Mouse (Mus musculus): Measurements from ENCODE around the gene Ganab. TPM values are rescaled to one million over a fixed set of nuclear protein-coding genes. Genes with fewer than 3 reads are reported as not detected.

The Ganab gene
- polyA plus RNA-seq, 1 experiment from 2014 or later, result 50.8 TPM

DNA sequence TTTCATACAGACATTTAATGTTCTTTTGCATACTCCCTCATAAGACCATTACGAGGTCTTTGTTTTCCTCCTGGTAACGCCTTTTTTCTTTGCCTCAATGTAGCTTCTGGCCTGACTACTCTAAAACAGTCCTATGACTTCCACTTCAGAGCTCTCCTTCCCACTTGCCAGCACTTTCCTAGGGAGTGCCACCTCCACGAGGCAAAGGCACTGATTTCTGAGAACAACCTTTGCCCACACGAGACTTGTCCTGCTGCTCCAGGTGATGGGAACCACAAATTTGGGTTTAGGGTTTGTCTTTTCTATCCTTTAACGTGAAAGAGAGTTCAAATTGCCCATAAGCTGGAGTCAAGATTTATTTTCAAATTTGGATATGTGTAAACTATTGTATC is 68.3 kb downstream of the Ganab start:
- Histone ChIP-seq H3K9ac (ENCODE audit: low read depth, low read length) (peak overlapping the region; percentile 76), H3K9me3 (replicated peaks; ENCODE audit: control insufficient read depth, low read length) (no peaks in the 10 kb centered on the region), H3K27ac (ENCODE audit: low read length) (peak overlapping the region; percentile 92), H3K27me3 (ENCODE audit: control insufficient read depth, insufficient read depth, low read depth, low read length) (no peaks in the 10 kb centered on the region), H3K4me3 (ENCODE audit: low read depth, low read length) (peak overlapping the region; percentile 71), H3K4me2 (ENCODE audit: low read depth, low read length) (peak overlapping the region; percentile 69), H3K36me3 (ENCODE audit: control insufficient read depth, insufficient read depth) (peaks cover 55% of the 10 kb centered on the region), H3K4me1 (ENCODE audit: control insufficient read depth, low read depth, low read length) (peaks cover 18% of the 10 kb centered on the region)
- no peak for ATAC-seq (ENCODE audit: low read depth)
- WGBS (ENCODE audit: insufficient replicate concordance), result 39% methylated on average over 5 of the region's 5 CpGs

Small RNA genes lying within 50 kb of the gene (microRNA-seq; reads per million reads assigned to microRNA genes)
- gene Mir5136, result not detected

Other genes starting within 250 kb of the Ganab start
- 0.02 TPM in 1 of 2 replicates, not detected in the other for gene Chrm1, start 234.3 kb upstream of the Ganab start, polyA plus RNA-seq (2015; fragmentation: Nextera tagmentation; extraction: Ambion mirVana)
- gene Slc3a2, start 174.7 kb upstream of the Ganab start, polyA plus RNA-seq (2015; fragmentation: Nextera tagmentation; extraction: Ambion mirVana), result 133 and 137 TPM in 2 replicates
- gene Wdr74, start 162.2 kb upstream of the Ganab start, polyA plus RNA-seq (2015; fragmentation: Nextera tagmentation; extraction: Ambion mirVana), result 40.0 and 48.3 TPM in 2 replicates
- gene 1700092M07Rik, start 157.4 kb upstream of the Ganab start, polyA plus RNA-seq (2015; fragmentation: Nextera tagmentation; extraction: Ambion mirVana), result 0.45 and 0.63 TPM in 2 replicates
- gene Stx5a, start 156.7 kb upstream of the Ganab start, polyA plus RNA-seq (2015; fragmentation: Nextera tagmentation; extraction: Ambion mirVana), result 57.8 and 59.8 TPM in 2 replicates
- 77.8 and 87.7 TPM in 2 replicates for gene Nxf1, start 141.0 kb upstream of the Ganab start, polyA plus RNA-seq (2015; fragmentation: Nextera tagmentation; extraction: Ambion mirVana)
- 48.1 and 50.9 TPM in 2 replicates for gene Tmem223, start 127.1 kb upstream of the Ganab start, polyA plus RNA-seq (2015; fragmentation: Nextera tagmentation; extraction: Ambion mirVana)
- gene Tmem179b, start 123.6 kb upstream of the Ganab start, polyA plus RNA-seq (2015; fragmentation: Nextera tagmentation; extraction: Ambion mirVana), result 90.9 and 93.7 TPM in 2 replicates
- 10.0 and 11.0 TPM in 2 replicates for gene Taf6l, start 111.7 kb upstream of the Ganab start, polyA plus RNA-seq (2015; fragmentation: Nextera tagmentation; extraction: Ambion mirVana)
- gene Polr2g, start 99.5 kb upstream of the Ganab start, polyA plus RNA-seq (2015; fragmentation: Nextera tagmentation; extraction: Ambion mirVana), result 56.4 and 64.8 TPM in 2 replicates
- gene Zbtb3, start 95.5 kb upstream of the Ganab start, polyA plus RNA-seq (2015; fragmentation: Nextera tagmentation; extraction: Ambion mirVana), result 1.0 and 1.5 TPM in 2 replicates
- 21.6 and 22.9 TPM in 2 replicates for gene Ttc9c, start 78.7 kb upstream of the Ganab start, polyA plus RNA-seq (2015; fragmentation: Nextera tagmentation; extraction: Ambion mirVana)
- gene Hnrnpul2, start 78.1 kb upstream of the Ganab start, polyA plus RNA-seq (2015; fragmentation: Nextera tagmentation; extraction: Ambion mirVana), result 1.8 and 2.1 TPM in 2 replicates
- not detected in 2 replicates for gene AC129217.1, start 68.3 kb upstream of the Ganab start, polyA plus RNA-seq (2015; fragmentation: Nextera tagmentation; extraction: Ambion mirVana)
- 27.1 and 29.3 TPM in 2 replicates for gene Bscl2, start 60.6 kb upstream of the Ganab start, polyA plus RNA-seq (2015; fragmentation: Nextera tagmentation; extraction: Ambion mirVana)
- gene Gng3, start 58.9 kb upstream of the Ganab start, polyA plus RNA-seq (2015; fragmentation: Nextera tagmentation; extraction: Ambion mirVana), result 0.22 and 0.51 TPM in 2 replicates
- 0.06 and 0.35 TPM in 2 replicates for gene Lrrn4cl, start 47.3 kb upstream of the Ganab start, polyA plus RNA-seq (2015; fragmentation: Nextera tagmentation; extraction: Ambion mirVana)
- gene Ubxn1, start 26.6 kb upstream of the Ganab start, polyA plus RNA-seq (2015; fragmentation: Nextera tagmentation; extraction: Ambion mirVana), result 90.5 and 92.7 TPM in 2 replicates
- 27.9 and 29.6 TPM in 2 replicates for gene Uqcc3, start 17.1 kb upstream of the Ganab start, polyA plus RNA-seq (2015; fragmentation: Nextera tagmentation; extraction: Ambion mirVana)
- gene Lbhd1, start 14.3 kb upstream of the Ganab start, polyA plus RNA-seq (2015; fragmentation: Nextera tagmentation; extraction: Ambion mirVana), result 29.6 and 41.8 TPM in 2 replicates
- gene Gm49403, start 14.1 kb upstream of the Ganab start, polyA plus RNA-seq (2015; fragmentation: Nextera tagmentation; extraction: Ambion mirVana), result not detected in 2 replicates
- 38.6 and 43.2 TPM in 2 replicates for gene 1810009A15Rik, start 9.2 kb upstream of the Ganab start, polyA plus RNA-seq (2015; fragmentation: Nextera tagmentation; extraction: Ambion mirVana)
- not detected in 2 replicates for gene Gm49416, start 9.1 kb upstream of the Ganab start, polyA plus RNA-seq (2015; fragmentation: Nextera tagmentation; extraction: Ambion mirVana)
- gene Ints5, start 5.1 kb upstream of the Ganab start, polyA plus RNA-seq (2015; fragmentation: Nextera tagmentation; extraction: Ambion mirVana), result 18.3 and 21.1 TPM in 2 replicates
- 19.8 and 20.5 TPM in 2 replicates for gene B3gat3, start 22.3 kb downstream of the Ganab start, polyA plus RNA-seq (2015; fragmentation: Nextera tagmentation; extraction: Ambion mirVana)
- gene Rom1, start 31.3 kb downstream of the Ganab start, polyA plus RNA-seq (2015; fragmentation: Nextera tagmentation; extraction: Ambion mirVana), result 2.4 and 2.6 TPM in 2 replicates
- 11.4 and 12.8 TPM in 2 replicates for gene Eml3, start 31.5 kb downstream of the Ganab start, polyA plus RNA-seq (2015; fragmentation: Nextera tagmentation; extraction: Ambion mirVana)
- 73.9 and 82.3 TPM in 2 replicates for gene Mta2, start 43.8 kb downstream of the Ganab start, polyA plus RNA-seq (2015; fragmentation: Nextera tagmentation; extraction: Ambion mirVana)
- gene Tut1, start 55.8 kb downstream of the Ganab start, polyA plus RNA-seq (2015; fragmentation: Nextera tagmentation; extraction: Ambion mirVana), result 12.6 and 12.9 TPM in 2 replicates
- 153 and 172 TPM in 2 replicates for gene Eef1g, start 69.0 kb downstream of the Ganab start, polyA plus RNA-seq (2015; fragmentation: Nextera tagmentation; extraction: Ambion mirVana)
- 3.1 TPM in 2 replicates for gene Ahnak, start 91.2 kb downstream of the Ganab start, polyA plus RNA-seq (2015; fragmentation: Nextera tagmentation; extraction: Ambion mirVana)
- not detected in 2 replicates for gene Scgb1a1, start 189.9 kb downstream of the Ganab start, polyA plus RNA-seq (2015; fragmentation: Nextera tagmentation; extraction: Ambion mirVana)
- gene Asrgl1, start 237.6 kb downstream of the Ganab start, polyA plus RNA-seq (2015; fragmentation: Nextera tagmentation; extraction: Ambion mirVana), result 6.4 and 8.0 TPM in 2 replicates